Mouse (Mus musculus): Measurements from ENCODE around the gene Btbd9.

DNA sequence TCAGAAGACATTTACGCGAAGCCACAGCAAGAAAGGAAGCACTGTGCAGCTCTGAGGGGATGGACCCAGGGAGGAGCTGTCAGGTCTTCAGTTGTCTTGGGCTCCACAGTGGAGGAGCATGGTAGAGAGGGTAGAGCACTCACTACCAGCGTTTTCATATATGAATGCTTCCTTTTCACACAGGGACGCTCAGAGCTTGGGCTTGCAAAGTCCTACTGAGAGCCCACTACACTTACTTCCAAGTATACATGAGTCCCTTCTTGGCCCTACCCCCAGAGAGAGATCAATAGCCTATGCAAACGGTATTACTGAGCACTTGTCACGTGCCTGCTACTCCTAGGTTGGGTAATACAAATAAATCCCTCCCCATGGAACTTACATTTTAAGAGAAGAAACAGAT is 234.7 kb downstream of the Btbd9 start:
- no peak for TF ChIP-seq POLR2A (IDR thresholded peaks at IDR 0.05; ENCODE audit: low read depth, low read length)
- no peak for TF ChIP-seq CTCF (conservative IDR thresholded peaks at IDR 0.05; ENCODE audit: insufficient read depth, insufficient read length, low read depth, low read length)
